Mouse (Mus musculus) spleen, postnatal 14 days (tissue): ENCODE results near the gene Gm19426.
"Not testable (repeated sequence)": the region's sequence is repeated elsewhere in the genome, so short reads cannot be mapped to it uniquely, and the experiment has no call there.

Experiments used
- DNase-seq, 2 experiments: peaks; one replicate each; pipeline ENCODE4 v3.0.0; 2021 to 2022; ENCODE audit warnings: low spot score in 2 of 2

Gene Gm19426

GRCm38 (mm10) chr2:84750115-84750514, 6.7 kb upstream of the Gm19426 start:
- DNase-seq = no peak

- DNase-seq = no peak
These were observed 671 bp upstream of the Gm19426 start for GRCm38 (mm10) chr2:84744126-84744525.

- peak in 1 of 2 experiments; percentile 10 for DNase-seq
These were observed 788 bp downstream of the Gm19426 start for GRCm38 (mm10) chr2:84742451-84743283.

GRCm38 (mm10) chr2:84741841-84742450, 1.5 kb downstream of the Gm19426 start:
- no peak for DNase-seq

- no peak for DNase-seq
These were observed 2.7 kb downstream of the Gm19426 start for GRCm38 (mm10) chr2:84740608-84741333.

GRCm38 (mm10) chr2:84738271-84738911, 5.1 kb downstream of the Gm19426 start:
- DNase-seq = peak in 1 of 2 experiments; percentile 9

GRCm38 (mm10) chr2:84737451-84737925, 6.0 kb downstream of the Gm19426 start:
- no peak for DNase-seq

GRCm38 (mm10) chr2:84736312-84737161, 6.9 kb downstream of the Gm19426 start:
- peak in 1 of 2 experiments; percentile 12 for DNase-seq

- DNase-seq = peak; percentile 53 to 59
These were observed 8.0 kb downstream of the Gm19426 start for GRCm38 (mm10) chr2:84735346-84735920.

GRCm38 (mm10) chr2:84734919-84735318, 8.5 kb downstream of the Gm19426 start:
- DNase-seq = no peak

GRCm38 (mm10) chr2:84734351-84734864, 9.0 kb downstream of the Gm19426 start:
- DNase-seq = peak in 1 of 2 experiments; percentile 12

- peak; percentile 28 to 53 for DNase-seq
These were observed 9.7 kb downstream of the Gm19426 start, which contains the start of gene Ypel4 for GRCm38 (mm10) chr2:84733579-84734300. Gene Ypel4 (plus strand): TSS chr2:84734058.

- DNase-seq = no peak
These were observed 11.1 kb downstream of the Gm19426 start for GRCm38 (mm10) chr2:84732394-84732793.

- DNase-seq = no peak
These were observed 12.2 kb downstream of the Gm19426 start for GRCm38 (mm10) chr2:84731206-84731605.

- DNase-seq = not testable (repeated sequence)
These were observed 15.3 kb downstream of the Gm19426 start for GRCm38 (mm10) chr2:84728191-84728590.

- DNase-seq = peak; percentile 92 to 95
These were observed 16.1 kb downstream of the Gm19426 start, which contains the start of gene Clp1 for GRCm38 (mm10) chr2:84727172-84727858. Gene Clp1 (minus strand): TSS chr2:84727350.

GRCm38 (mm10) chr2:84726716-84727115, 16.7 kb downstream of the Gm19426 start:
- DNase-seq = no peak

GRCm38 (mm10) chr2:84725770-84726169, 17.7 kb downstream of the Gm19426 start:
- no peak for DNase-seq

- no peak for DNase-seq
These were observed 19.6 kb downstream of the Gm19426 start for GRCm38 (mm10) chr2:84723856-84724255.
